Mouse (Mus musculus) CH12.LX (cell line): ENCODE data around the gene Epb41l3. TPM values are rescaled to one million over a fixed set of nuclear protein-coding genes. Genes with fewer than 3 reads are reported as not detected.

Experiments used
- DNase-seq: peaks from one replicate; pipeline ENCODE4 v3.0.0-alpha.2; 2013; ENCODE audit errors: extremely low read depth
- H3K27ac ChIP-seq: 2 replicates; pipeline ENCODE4 v1.5.1; 2012; ENCODE audit warnings: low read depth, mild to moderate bottlenecking, control low read depth, moderate library complexity; ENCODE audit not compliant: insufficient read depth
- H3K27me3 ChIP-seq: replicated peaks from 2 replicates; pipeline ENCODE3; 2012; ENCODE audit warnings: inconsistent platforms
- H3K36me3 ChIP-seq, 2 experiments: replicated peaks in 1 of 2; 2 replicates each; pipeline versions ENCODE3 to v1.6.1; 2012; ENCODE audit warnings: inconsistent platforms in 1 of 2, low read length in 1 of 2, mild to moderate bottlenecking in 1 of 2, mixed read lengths in 1 of 2, moderate library complexity in 1 of 2; ENCODE audit not compliant: control insufficient read depth in 1 of 2, insufficient read depth in 1 of 2
- H3K4me1 ChIP-seq, 2 experiments: 2 replicates each; pipeline ENCODE4 v1.6.1; 2012; ENCODE audit warnings: inconsistent platforms in 1 of 2, moderate library complexity in 1 of 2; ENCODE audit not compliant: insufficient read depth in 2 of 2, control insufficient read depth in 1 of 2
- H3K4me2 ChIP-seq: 2 replicates; pipeline ENCODE4 v1.6.1; 2012; ENCODE audit warnings: low read depth, mild to moderate bottlenecking, control low read depth; ENCODE audit not compliant: poor library complexity, insufficient read depth, severe bottlenecking
- H3K4me3 ChIP-seq, 3 experiments: fragments of 150-350 bp in 1 of 3; sonication (generic) in 1 of 3; replicated peaks in 1 of 3; 2 replicates each; pipeline versions ENCODE3 to v1.5.1; 2011 to 2012; ENCODE audit warnings: low read depth in 2 of 3, low read length in 2 of 3, mild to moderate bottlenecking in 2 of 3, moderate library complexity in 2 of 3, control low read depth in 1 of 3, improper control_type of control experiment in 1 of 3, inconsistent platforms in 1 of 3, mixed read lengths in 1 of 3; ENCODE audit not compliant: poor library complexity in 1 of 3
- H3K79me2 ChIP-seq: replicated peaks from 2 replicates; pipeline ENCODE4 v1.6.1; 2012; ENCODE audit warnings: mild to moderate bottlenecking, moderate library complexity; ENCODE audit not compliant: control insufficient read depth, poor library complexity, insufficient read depth, severe bottlenecking; ENCODE audit errors: extremely low read depth
- H3K9ac ChIP-seq: 2 replicates; pipeline ENCODE4 v1.6.1; 2012; ENCODE audit warnings: low read depth, mild to moderate bottlenecking, control low read depth, moderate library complexity; ENCODE audit not compliant: insufficient read depth
- H3K9me3 ChIP-seq: replicated peaks from 2 replicates; pipeline ENCODE3; 2012; ENCODE audit warnings: low read length, inconsistent platforms, mixed read lengths
- CTCF ChIP-seq, 2 experiments: IDR thresholded peaks in 1 of 2; conservative IDR thresholded peaks in 1 of 2; 2 replicates each; pipeline ENCODE4 v1.5.1; 2011 to 2012; ENCODE audit warnings: low read depth in 2 of 2, low read length in 2 of 2, improper control_type of control experiment in 1 of 2, inconsistent platforms in 1 of 2, mild to moderate bottlenecking in 1 of 2, moderate library complexity in 1 of 2
- ETS1 ChIP-seq: conservative IDR thresholded peaks from 2 replicates; pipeline ENCODE4 v1.6.1; 2012; ENCODE audit warnings: low read depth, mild to moderate bottlenecking, inconsistent platforms, low read length, improper control_type of control experiment, moderate library complexity
- HCFC1 ChIP-seq: IDR thresholded peaks from 2 replicates; pipeline ENCODE4 v1.6.1; 2012; ENCODE audit warnings: low read depth, mild to moderate bottlenecking, inconsistent platforms, low read length, improper control_type of control experiment
- IRF4 ChIP-seq: IDR thresholded peaks from 2 replicates; pipeline ENCODE4 v1.6.1; 2014; ENCODE audit warnings: low read depth, mild to moderate bottlenecking, inconsistent platforms, low read length, improper control_type of control experiment
- JUN ChIP-seq: IDR thresholded peaks from 2 replicates; pipeline ENCODE4 v1.6.1; 2011; ENCODE audit warnings: low read depth, mild to moderate bottlenecking, low read length, improper control_type of control experiment, moderate library complexity; ENCODE audit not compliant: insufficient read depth
- JUND ChIP-seq: conservative IDR thresholded peaks from 2 replicates; pipeline ENCODE4 v1.6.1; 2011; ENCODE audit warnings: low read depth, low read length, improper control_type of control experiment
- KAT2A ChIP-seq: IDR thresholded peaks from 2 replicates; pipeline ENCODE4 v1.6.1; 2012; ENCODE audit warnings: low read length, improper control_type of control experiment, inconsistent platforms; ENCODE audit not compliant: insufficient replicate concordance
- MAFK ChIP-seq: IDR thresholded peaks from 2 replicates; pipeline ENCODE4 v1.6.1; 2011; ENCODE audit warnings: low read length, improper control_type of control experiment; ENCODE audit not compliant: insufficient replicate concordance
- MAZ ChIP-seq: IDR thresholded peaks from 2 replicates; pipeline ENCODE4 v1.6.1; 2012; ENCODE audit warnings: low read depth, mild to moderate bottlenecking, inconsistent platforms, low read length, improper control_type of control experiment, moderate library complexity
- MEF2A ChIP-seq: IDR thresholded peaks from 2 replicates; pipeline ENCODE4 v1.6.1; 2014; ENCODE audit warnings: low read depth, mild to moderate bottlenecking, inconsistent platforms, low read length, improper control_type of control experiment, borderline replicate concordance
- MXI1 ChIP-seq: IDR thresholded peaks from 2 replicates; pipeline ENCODE4 v1.6.1; 2011; ENCODE audit warnings: mild to moderate bottlenecking, low read depth, low read length, improper control_type of control experiment
- MYC ChIP-seq: IDR thresholded peaks from 2 replicates; pipeline ENCODE4 v1.6.1; 2011; ENCODE audit warnings: low read depth, mild to moderate bottlenecking, improper control_type of control experiment, low read length
- NELFE ChIP-seq: IDR thresholded peaks from 2 replicates; pipeline ENCODE4 v1.6.1; 2011; ENCODE audit warnings: low read depth, low read length, improper control_type of control experiment
- NRF1 ChIP-seq: IDR thresholded peaks from 2 replicates; pipeline ENCODE4 v1.6.1; 2014; ENCODE audit warnings: low read depth, mild to moderate bottlenecking, inconsistent platforms, low read length, improper control_type of control experiment, moderate library complexity
- PAX5 ChIP-seq: IDR thresholded peaks from 2 replicates; pipeline ENCODE4 v1.6.1; 2012; ENCODE audit warnings: low read length, inconsistent platforms, mixed read lengths
- POLR2AphosphoS2 ChIP-seq: IDR thresholded peaks from 2 replicates; pipeline ENCODE4 v1.6.1; 2011; ENCODE audit warnings: low read depth, low read length, improper control_type of control experiment
- RCOR1 ChIP-seq: conservative IDR thresholded peaks from 2 replicates; pipeline ENCODE4 v1.6.1; 2012; ENCODE audit warnings: low read depth, mild to moderate bottlenecking, inconsistent platforms, low read length, improper control_type of control experiment
- SIN3A ChIP-seq: IDR thresholded peaks from 2 replicates; pipeline ENCODE4 v1.6.1; 2012; ENCODE audit warnings: low read length, improper control_type of control experiment, inconsistent platforms
- TBP ChIP-seq: conservative IDR thresholded peaks from 2 replicates; pipeline ENCODE4 v1.6.1; 2011; ENCODE audit warnings: low read depth, low read length, improper control_type of control experiment
- TCF12 ChIP-seq: IDR thresholded peaks from 2 replicates; pipeline ENCODE4 v1.6.1; 2014; ENCODE audit warnings: low read depth, mild to moderate bottlenecking, inconsistent platforms, low read length, improper control_type of control experiment
- UBTF ChIP-seq: IDR thresholded peaks from 2 replicates; pipeline ENCODE4 v1.6.1; 2012; ENCODE audit warnings: low read depth, mild to moderate bottlenecking, inconsistent platforms, low read length, improper control_type of control experiment, moderate library complexity
- USF1 ChIP-seq: IDR thresholded peaks from 2 replicates; pipeline ENCODE4 v1.6.1; 2014; ENCODE audit warnings: low read depth, mild to moderate bottlenecking, inconsistent platforms, low read length, improper control_type of control experiment
- USF2 ChIP-seq: conservative IDR thresholded peaks from 2 replicates; pipeline ENCODE4 v1.6.1; 2011; ENCODE audit warnings: low read depth, low read length, improper control_type of control experiment
- ZC3H11A ChIP-seq: IDR thresholded peaks from 2 replicates; pipeline ENCODE4 v1.6.1; 2012; ENCODE audit warnings: low read depth, mild to moderate bottlenecking, inconsistent platforms, low read length, improper control_type of control experiment
- ZKSCAN1 ChIP-seq: IDR thresholded peaks from 2 replicates; pipeline ENCODE4 v1.6.1; 2012; ENCODE audit warnings: low read depth, inconsistent platforms, low read length, improper control_type of control experiment, borderline replicate concordance
- ZMIZ1 ChIP-seq: IDR thresholded peaks from 2 replicates; pipeline ENCODE4 v1.6.1; 2012; ENCODE audit warnings: low read depth, mild to moderate bottlenecking, inconsistent platforms, low read length, improper control_type of control experiment
- ZNF384 ChIP-seq: IDR thresholded peaks from 2 replicates; pipeline ENCODE4 v1.6.1; 2012; ENCODE audit warnings: low read depth, low read length, improper control_type of control experiment, inconsistent platforms
- dilution Hi-C: fragments of 300-500 bp; cut with MboI; formaldehyde crosslinking; loops from 2 replicates; pipeline ENCODE4 v1.14.3; 2020; ENCODE audit warnings: low sequenced_read_pairs; ENCODE audit not compliant: extremely low pct_unique_long_range_greater_than_20kb, extremely low pct_ligation_motif_present
- in situ Hi-C: fragments of 300-500 bp; cut with MboI; formaldehyde crosslinking; loops from 3 replicates; pipeline ENCODE4 v1.14.3; 2019; ENCODE audit warnings: low sequenced_read_pairs, low pct_ligation_motif_present, low pct_unique_long_range_greater_than_20kb, mixed read lengths
- polyA plus RNA-seq: library from polyadenylated mRNA; unstranded; fragments of >175 nt; gene quantifications from 2 replicates; pipeline ENCODE4 v1.2.1, GENCODE M21; 2012; ENCODE audit warnings: low read depth; ENCODE audit not compliant: insufficient read length
- total RNA-seq, 2 experiments: library from RNA; depleted of rRNA; stranded (reverse); fragments of 300-350 nt in 1 of 2; fragments of >200 nt in 1 of 2; gene quantifications; 2 replicates each; pipeline ENCODE4 v1.2.3; 2012 to 2014

Gene Epb41l3
- total and polyA plus RNA-seq, 3 experiments = not detected

DNA sequence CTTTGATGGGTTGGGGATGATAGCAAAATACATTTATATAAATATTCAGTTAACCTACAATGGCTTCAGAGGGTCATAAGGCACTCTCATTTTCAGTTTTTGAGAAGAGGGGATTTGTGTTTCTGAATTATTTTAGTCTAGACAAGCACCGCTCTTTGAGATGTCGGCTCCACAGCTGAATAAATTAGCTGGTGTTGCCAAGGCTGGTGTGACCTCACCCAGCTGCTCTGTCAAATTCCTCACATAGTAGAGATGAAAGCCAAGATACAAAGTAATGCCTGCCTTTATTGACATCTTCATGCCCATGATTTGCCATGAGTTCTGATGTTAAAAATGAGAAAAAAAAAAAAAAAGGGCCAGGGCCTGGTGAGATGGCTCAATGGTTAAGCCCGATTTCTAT is 214.8 kb downstream of the Epb41l3 start:
- peaks cover 47% of the 10 kb centered on the region for H3K9me3 ChIP-seq
- dilution Hi-C loops = no loop called here
- no peak overlapping the region for H3K4me3 ChIP-seq
- no peaks in the 10 kb centered on the region for H3K79me2 ChIP-seq
- H3K4me1 ChIP-seq = no peaks in the 10 kb centered on the region
- H3K36me3 ChIP-seq = no peaks in the 10 kb centered on the region
- TF ChIP-seq ZC3H11A (no peak), ZNF384 (no peak), TCF12 (no peak), ETS1 (no peak), POLR2AphosphoS2 (no peak), ZKSCAN1 (no peak), SIN3A (no peak), MYC (no peak), PAX5 (no peak), ZMIZ1 (no peak), RCOR1 (no peak), NELFE (no peak), IRF4 (no peak), JUN (no peak), TBP (no peak), JUND (no peak)
- in situ Hi-C loops = no loop called here
- no peaks in the 10 kb centered on the region for H3K27me3 ChIP-seq
- H3K9ac ChIP-seq = no peak overlapping the region
- no peak overlapping the region for H3K27ac ChIP-seq
- no peak for DNase-seq
- H3K4me2 ChIP-seq = no peak overlapping the region

DNA sequence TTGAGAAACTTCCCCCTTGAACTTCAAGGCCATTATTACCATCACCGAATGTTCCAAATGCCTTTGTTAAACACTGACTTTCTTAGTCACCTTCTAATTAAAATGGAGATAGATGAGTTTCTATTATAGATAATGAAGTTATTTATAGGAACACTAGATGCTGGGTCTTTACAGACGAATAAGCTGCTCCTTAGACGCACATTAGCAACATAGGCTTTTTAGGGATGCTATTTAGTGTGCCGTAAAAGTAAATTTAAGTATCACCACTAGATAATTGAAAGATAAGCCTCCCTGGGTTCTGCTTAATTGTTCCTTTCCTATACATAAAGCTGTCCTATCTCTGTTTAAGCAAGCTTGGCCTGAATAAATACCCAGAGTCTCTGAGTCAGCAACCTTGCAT is 226.1 kb downstream of the Epb41l3 start:
- no peak overlapping the region for H3K9ac ChIP-seq
- no peaks in the 10 kb centered on the region for H3K4me1 ChIP-seq
- H3K9me3 ChIP-seq = peaks cover 25% of the 10 kb centered on the region

More for the DNA sequence above, 226.1 kb downstream of the Epb41l3 start:
- dilution Hi-C loops = no loop called here
- TF ChIP-seq NRF1 (no peak), CTCF (conservative IDR thresholded peaks at IDR 0.05 in 1 of 2, IDR thresholded peaks at IDR 0.05 in 1 of 2; ENCODE audit: low read depth in 2 of 2, low read length in 2 of 2) (no peak), KAT2A (no peak), JUND (no peak), HCFC1 (no peak), MXI1 (no peak), MAFK (no peak), USF1 (no peak), MEF2A (no peak), MAZ (no peak), POLR2AphosphoS2 (no peak), ZKSCAN1 (no peak), UBTF (no peak), USF2 (no peak)
- Histone ChIP-seq H3K27ac (no peak overlapping the region), H3K4me3 (no peak overlapping the region), H3K36me3 (no peaks in the 10 kb centered on the region), H3K27me3 (no peaks in the 10 kb centered on the region), H3K4me2 (no peak overlapping the region), H3K79me2 (no peaks in the 10 kb centered on the region)
- in situ Hi-C loops = no loop called here
- DNase-seq = no peak
